Mouse (Mus musculus): ENCODE data around the gene 4931408C20Rik. TPM values are rescaled to one million over a fixed set of nuclear protein-coding genes. Genes with fewer than 3 reads are reported as not detected.

The 4931408C20Rik gene
- total RNA-seq (2014; rRNA removed) (not detected in 2 replicates), polyA plus RNA-seq (2015; fragmentation: Nextera tagmentation; extraction: Ambion mirVana) (not detected in 2 replicates)

GRCm38 (mm10) chr1:26686842-26687760 lies at the start of gene 4931408C20Rik:
4931408C20Rik (minus strand) TSS chr1:26687460.
- DNase-seq (ENCODE audit: low spot score) (peak; percentile 12), ATAC-seq (peak; percentile 82)
- Histone ChIP-seq H3K9me3 (ENCODE audit: low read length) (no peaks in the 10 kb centered on the region), H3K9ac (replicated peaks; ENCODE audit: low read length) (no peak within 1 kb of the TSS), H3K4me2 (ENCODE audit: low read depth, low read length) (no peak within 1 kb of the TSS), H3K4me1 (ENCODE audit: insufficient read depth, low read length) (no peaks in the 10 kb centered on the region), H3K4me3 (ENCODE audit: low read length) (no peak within 1 kb of the TSS), H3K27me3 (ENCODE audit: insufficient read depth, low read length) (no peaks in the 10 kb centered on the region), H3K36me3 (ENCODE audit: insufficient read depth, low read length) (no peaks in the 10 kb centered on the region), H3K27ac (no peak within 1 kb of the TSS)
- TF ChIP-seq CTCF (IDR thresholded peaks at IDR 0.05; ENCODE audit: low read depth): no peak
- 48% methylated on average over 1 of the region's 1 CpGs for WGBS

DNA sequence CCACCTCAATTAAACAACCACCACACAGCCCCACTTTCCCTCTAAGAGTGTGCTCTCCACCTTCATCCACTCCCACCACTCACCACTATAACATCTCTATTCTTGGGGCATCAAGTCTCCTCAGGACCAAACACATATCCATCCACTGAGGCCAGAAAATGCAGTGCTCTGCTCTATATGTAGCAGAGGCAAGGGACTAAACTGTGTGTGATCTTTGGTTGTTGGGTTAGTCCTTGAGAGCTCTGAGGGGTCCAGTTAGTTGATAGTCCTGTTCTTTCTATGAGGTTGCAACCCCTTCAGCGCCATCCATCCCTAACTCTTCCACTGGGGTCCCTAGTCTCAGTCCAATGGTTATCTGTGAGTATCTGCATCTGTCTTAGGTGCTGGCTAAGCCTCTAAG lies 666 bp upstream of the 4931408C20Rik start:
- WGBS: 67% methylated on average over 1 of the region's 1 CpGs
- peak; percentile 80 for ATAC-seq

DNA sequence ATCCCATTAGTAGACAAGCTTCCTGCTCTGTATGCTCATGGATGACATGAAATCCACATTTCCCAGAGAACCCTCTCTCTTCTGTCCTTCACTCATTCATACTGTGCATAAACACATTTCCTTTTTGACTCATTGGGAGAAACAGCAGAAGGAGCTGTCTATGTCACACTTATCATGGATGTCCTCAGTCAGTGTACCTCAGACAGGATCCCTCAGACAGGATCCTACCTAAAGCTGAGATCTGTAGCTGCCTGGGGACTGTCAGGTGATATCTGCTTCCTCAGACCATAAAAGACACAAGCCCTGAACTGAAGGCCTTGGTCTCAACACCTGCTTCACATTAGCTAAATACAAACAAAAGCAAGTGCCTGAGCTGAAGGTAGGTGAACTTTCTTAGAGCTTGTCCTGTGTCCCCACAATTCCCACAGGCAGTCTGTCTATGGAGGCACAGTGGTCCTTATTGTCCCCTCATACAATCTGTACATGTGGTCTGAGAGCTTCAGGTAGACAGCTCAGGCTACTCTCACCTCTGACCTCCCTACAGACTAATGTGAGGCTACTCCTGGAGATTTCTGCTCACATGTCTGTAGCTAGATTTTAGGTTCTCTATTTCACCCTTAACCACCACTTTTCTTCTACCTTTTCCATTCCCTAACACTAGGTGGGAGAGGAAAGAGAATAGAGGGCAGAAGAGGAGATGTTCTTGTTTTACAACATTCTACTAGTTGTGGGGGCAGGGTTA lies 1.1 kb downstream of the 4931408C20Rik start:
- peak; percentile 38; the same call in 1 of the 2 replicates for ATAC-seq
- no peaks in the 10 kb centered on the region for H3K27me3 ChIP-seq (ENCODE audit: insufficient read depth, low read length)
- H3K4me1 ChIP-seq (ENCODE audit: insufficient read depth, low read length): no peaks in the 10 kb centered on the region
- H3K9me3 ChIP-seq (ENCODE audit: low read length): no peaks in the 10 kb centered on the region
- no peak overlapping the region for H3K27ac ChIP-seq
- no peak overlapping the region for H3K4me2 ChIP-seq (ENCODE audit: low read depth, low read length)
- peak; percentile 3 for DNase-seq (ENCODE audit: low spot score)
- no peak overlapping the region for H3K4me3 ChIP-seq (ENCODE audit: low read length)
- H3K9ac ChIP-seq (replicated peaks; ENCODE audit: low read length): no peak overlapping the region
- no peak for TF ChIP-seq CTCF (IDR thresholded peaks at IDR 0.05; ENCODE audit: low read depth)
- H3K36me3 ChIP-seq (ENCODE audit: insufficient read depth, low read length): no peaks in the 10 kb centered on the region

More for the DNA sequence above, 666 bp upstream of the 4931408C20Rik start:
- H3K27me3 ChIP-seq (ENCODE audit: insufficient read depth, low read length): no peaks in the 10 kb centered on the region
- H3K4me1 ChIP-seq (ENCODE audit: insufficient read depth, low read length): no peaks in the 10 kb centered on the region
- DNase-seq (ENCODE audit: low spot score): peak; percentile 11
- no peak overlapping the region for H3K9ac ChIP-seq (replicated peaks; ENCODE audit: low read length)
- no peak overlapping the region for H3K27ac ChIP-seq
- TF ChIP-seq CTCF (IDR thresholded peaks at IDR 0.05; ENCODE audit: low read depth): no peak
- H3K4me2 ChIP-seq (ENCODE audit: low read depth, low read length): no peak overlapping the region
- H3K36me3 ChIP-seq (ENCODE audit: insufficient read depth, low read length): no peaks in the 10 kb centered on the region
- H3K9me3 ChIP-seq (ENCODE audit: low read length): no peaks in the 10 kb centered on the region
- H3K4me3 ChIP-seq (ENCODE audit: low read length): no peak overlapping the region

GRCm38 (mm10) chr1:26685383-26685782 lies 1.9 kb downstream of the 4931408C20Rik start:
- 82% methylated on average over 3 of the region's 3 CpGs for WGBS
- no peak overlapping the region for H3K4me2 ChIP-seq (ENCODE audit: low read depth, low read length)
- H3K4me1 ChIP-seq (ENCODE audit: insufficient read depth, low read length): no peaks in the 10 kb centered on the region
- no peak overlapping the region for H3K9ac ChIP-seq (replicated peaks; ENCODE audit: low read length)
- no peaks in the 10 kb centered on the region for H3K27me3 ChIP-seq (ENCODE audit: insufficient read depth, low read length)
- ATAC-seq (no peak), DNase-seq (ENCODE audit: low spot score) (no peak)
- H3K36me3 ChIP-seq (ENCODE audit: insufficient read depth, low read length): no peaks in the 10 kb centered on the region
- H3K4me3 ChIP-seq (ENCODE audit: low read length): no peak overlapping the region
- no peak for TF ChIP-seq CTCF (IDR thresholded peaks at IDR 0.05; ENCODE audit: low read depth)
- H3K9me3 ChIP-seq (ENCODE audit: low read length): no peaks in the 10 kb centered on the region
- H3K27ac ChIP-seq: no peak overlapping the region

- Histone ChIP-seq H3K9ac (replicated peaks; ENCODE audit: low read length) (no peak overlapping the region), H3K4me1 (ENCODE audit: insufficient read depth, low read length) (no peaks in the 10 kb centered on the region), H3K36me3 (ENCODE audit: insufficient read depth, low read length) (no peaks in the 10 kb centered on the region), H3K27me3 (ENCODE audit: insufficient read depth, low read length) (no peaks in the 10 kb centered on the region), H3K4me3 (ENCODE audit: low read length) (no peak overlapping the region), H3K9me3 (ENCODE audit: low read length) (no peaks in the 10 kb centered on the region), H3K4me2 (ENCODE audit: low read depth, low read length) (no peak overlapping the region), H3K27ac (no peak overlapping the region)
- DNase-seq (ENCODE audit: low spot score) (no peak), ATAC-seq (no peak)
- TF ChIP-seq CTCF (IDR thresholded peaks at IDR 0.05; ENCODE audit: low read depth): no peak
- 46% methylated on average over 1 of the region's 1 CpGs for WGBS
These were observed 37.4 kb downstream of the 4931408C20Rik start for GRCm38 (mm10) chr1:26649704-26650388.

GRCm38 (mm10) chr1:26636051-26636450 lies 51.2 kb downstream of the 4931408C20Rik start:
- no peak overlapping the region for H3K4me2 ChIP-seq (ENCODE audit: low read depth, low read length)
- H3K4me1 ChIP-seq (ENCODE audit: insufficient read depth, low read length): no peaks in the 10 kb centered on the region
- no peaks in the 10 kb centered on the region for H3K27me3 ChIP-seq (ENCODE audit: insufficient read depth, low read length)
- WGBS: 83% methylated on average over 5 of the region's 5 CpGs
- H3K9me3 ChIP-seq (ENCODE audit: low read length): no peaks in the 10 kb centered on the region
- no peak overlapping the region for H3K4me3 ChIP-seq (ENCODE audit: low read length)
- no peaks in the 10 kb centered on the region for H3K36me3 ChIP-seq (ENCODE audit: insufficient read depth, low read length)
- ATAC-seq: no peak
- no peak for DNase-seq (ENCODE audit: low spot score)
- no peak overlapping the region for H3K27ac ChIP-seq
- no peak overlapping the region for H3K9ac ChIP-seq (replicated peaks; ENCODE audit: low read length)
- TF ChIP-seq CTCF (IDR thresholded peaks at IDR 0.05; ENCODE audit: low read depth): no peak
